Mouse (Mus musculus): ENCODE data around the gene Bcl10.

DNA sequence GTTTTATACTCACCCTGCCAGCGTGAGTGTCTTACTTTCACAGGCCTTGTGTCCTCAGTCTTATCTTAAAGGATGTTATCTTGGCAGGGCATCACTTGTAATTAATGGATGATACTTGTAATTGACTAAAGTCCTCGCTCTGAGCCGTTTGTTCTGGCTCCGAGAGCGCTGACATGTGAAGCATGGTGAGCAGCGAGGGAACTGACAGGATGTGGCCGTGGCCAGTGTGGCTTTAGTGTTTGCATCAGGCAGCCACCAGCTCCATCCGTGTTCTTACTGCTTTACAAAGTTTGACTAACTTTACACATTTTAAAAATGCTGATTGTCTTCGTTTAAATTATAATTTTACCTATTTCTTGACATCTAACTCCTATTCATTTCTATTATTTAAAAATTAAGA is 11.2 kb downstream of the Bcl10 start:
- TF ChIP-seq CTCF (IDR thresholded peaks at IDR 0.05) (no peak), EP300 (IDR thresholded peaks at IDR 0.05) (no peak)

Data from lung, postnatal 0 days (tissue).